Mouse (Mus musculus): ENCODE results near the gene Pik3ca.

- TF ChIP-seq CTCF (IDR thresholded peaks at IDR 0.05; ENCODE audit: insufficient read depth, low read depth, low read length) (no peak), POLR2A (IDR thresholded peaks at IDR 0.05; ENCODE audit: insufficient read depth, low read depth, low read length) (no peak)
Measured at GRCm38 (mm10) chr3:32508666-32509324, 111.3 kb downstream of the Pik3ca start.

All from olfactory bulb, adult 2 months (tissue).